Mouse (Mus musculus) left cerebral cortex, postnatal 14 days (tissue): ENCODE data around the gene Eng. TPM values are rescaled to one million over a fixed set of nuclear protein-coding genes. Genes with fewer than 3 reads are reported as not detected.
A peak's percentile ranks its signal among the peaks of the same experiment; 100 is the strongest.

ENCODE experiments used
- DNase-seq, 2 experiments: peaks; one replicate each; pipeline ENCODE4 v3.0.0; 2021 to 2022; ENCODE audit warnings: low spot score in 2 of 2, mixed read lengths in 1 of 2
- intact Hi-C: fragments of 180-260 bp; cut with DNase I; formaldehyde crosslinking; loops from one replicate; pipeline ENCODE4 v1.15.1; 2025
- total RNA-seq, 2 experiments: library from RNA; stranded (reverse); gene quantifications; 2 replicates each; pipeline ENCODE4 v1.2.3; 2021

The Eng gene
- total RNA-seq, 2 experiments from 2014 or later: 30.7 to 34.5 TPM

- intact Hi-C loops: no loop called here
- peak in 1 of 2 experiments; percentile 43 for DNase-seq
These were observed 8.6 kb upstream of the Eng start for GRCm38 (mm10) chr2:32637778-32638281.

GRCm38 (mm10) chr2:32639632-32640031, 6.8 kb upstream of the Eng start:
- DNase-seq: no peak
- intact Hi-C loops: no loop called here

- DNase-seq: no peak
- intact Hi-C loops: no loop called here
These were observed 5.8 kb upstream of the Eng start for GRCm38 (mm10) chr2:32640550-32641051.

GRCm38 (mm10) chr2:32641810-32642209, 4.6 kb upstream of the Eng start:
- intact Hi-C loops: no loop called here

GRCm38 (mm10) chr2:32642813-32643212, 3.6 kb upstream of the Eng start:
- DNase-seq: no peak
- intact Hi-C loops: no loop called here

More at GRCm38 (mm10) chr2:32641810-32642209, 4.6 kb upstream of the Eng start:
- no peak for DNase-seq

GRCm38 (mm10) chr2:32644083-32644482, 2.3 kb upstream of the Eng start:
- no peak for DNase-seq
- intact Hi-C loops: no loop called here

GRCm38 (mm10) chr2:32644799-32645475, 1.5 kb upstream of the Eng start:
- DNase-seq: no peak
- intact Hi-C loops: no loop called here

- intact Hi-C loops: no loop called here
- no peak for DNase-seq
These were observed 748 bp upstream of the Eng start for GRCm38 (mm10) chr2:32645647-32646046.

- DNase-seq: no peak
- intact Hi-C loops: no loop called here
These were observed 971 bp downstream of the Eng start for GRCm38 (mm10) chr2:32647366-32647765.

- no peak for DNase-seq
- intact Hi-C loops: no loop called here
These were observed 7.4 kb downstream of the Eng start for GRCm38 (mm10) chr2:32653764-32654163.

- DNase-seq: no peak
- intact Hi-C loops: no loop called here
These were observed 8.5 kb downstream of the Eng start for GRCm38 (mm10) chr2:32654743-32655393.

- intact Hi-C loops: no loop called here
- no peak for DNase-seq
These were observed 9.0 kb downstream of the Eng start for GRCm38 (mm10) chr2:32655394-32655744.

- intact Hi-C loops: no loop called here
- DNase-seq: no peak
These were observed 9.4 kb downstream of the Eng start for GRCm38 (mm10) chr2:32655826-32656225.

- no peak for DNase-seq
- intact Hi-C loops: no loop called here
These were observed 12.5 kb downstream of the Eng start for GRCm38 (mm10) chr2:32658873-32659272.

GRCm38 (mm10) chr2:32661509-32662107, 15.2 kb downstream of the Eng start:
- DNase-seq: no peak
- intact Hi-C loops: no loop called here

- no peak for DNase-seq
- intact Hi-C loops: no loop called here
These were observed 15.9 kb downstream of the Eng start for GRCm38 (mm10) chr2:32662291-32662690.

- no peak for DNase-seq
- intact Hi-C loops: no loop called here
These were observed 18.9 kb downstream of the Eng start for GRCm38 (mm10) chr2:32665345-32665744.

- no peak for DNase-seq
- intact Hi-C loops: no loop called here
These were observed 19.5 kb downstream of the Eng start for GRCm38 (mm10) chr2:32665853-32666252.

GRCm38 (mm10) chr2:32667775-32668174, 21.4 kb downstream of the Eng start:
- no peak for DNase-seq
- intact Hi-C loops: no loop called here

- intact Hi-C loops: no loop called here
- no peak for DNase-seq
These were observed 21.8 kb downstream of the Eng start for GRCm38 (mm10) chr2:32668176-32668575.

- DNase-seq: no peak
- intact Hi-C loops: no loop called here
These were observed 23.5 kb downstream of the Eng start for GRCm38 (mm10) chr2:32669876-32670275.
